Mouse (Mus musculus) intestine, embryonic 15.5 days (tissue): Measurements from ENCODE around the gene Smco1. TPM values are rescaled to one million over a fixed set of nuclear protein-coding genes. Genes with fewer than 3 reads are reported as not detected.

Source experiments
- ATAC-seq: fragments of 200-750 bp; cut with Nextera tagmentation; 2 replicates; pipeline ENCODE4 v1.8.0; 2017; ENCODE audit warnings: moderate TSS enrichment, moderate library complexity
- H3K27ac ChIP-seq: fragments of 300-500 bp; sonication (generic); 2 replicates; pipeline ENCODE4 v1.5.1; 2015; ENCODE audit warnings: mild to moderate bottlenecking, inconsistent platforms
- H3K27me3 ChIP-seq: fragments of 300-500 bp; sonication (generic); replicated peaks from 2 replicates; pipeline ENCODE4 v1.6.1; 2015; ENCODE audit warnings: inconsistent platforms
- H3K36me3 ChIP-seq: fragments of 300-500 bp; sonication (generic); 2 replicates; pipeline ENCODE4 v1.6.1; 2015; ENCODE audit warnings: inconsistent platforms
- H3K4me1 ChIP-seq: fragments of 300-500 bp; sonication (generic); replicated peaks from 2 replicates; pipeline ENCODE4 v1.6.1; 2015; ENCODE audit warnings: inconsistent platforms
- H3K4me2 ChIP-seq: fragments of 300-500 bp; sonication (generic); replicated peaks from 2 replicates; pipeline ENCODE4 v1.6.1; 2015; ENCODE audit warnings: mild to moderate bottlenecking, inconsistent platforms
- H3K4me3 ChIP-seq: fragments of 300-500 bp; sonication (generic); replicated peaks from 2 replicates; pipeline ENCODE4 v1.5.1; 2015; ENCODE audit warnings: inconsistent platforms
- H3K9ac ChIP-seq: fragments of 300-500 bp; sonication (generic); 2 replicates; pipeline ENCODE4 v1.6.1; 2015; ENCODE audit warnings: inconsistent platforms
- H3K9me3 ChIP-seq: fragments of 300-500 bp; sonication (generic); 2 replicates; pipeline ENCODE4 v1.6.1; 2016; ENCODE audit warnings: inconsistent platforms
- WGBS: fragments of 180-500 bp; shearing (Covaris S2); methylation state at CpG from one replicate; pipeline ENCODE4 v1.1.7; 2015; 5-methylcytosine and 5-hydroxymethylcytosine counted together
- microRNA counts: library from miRNA; unstranded; fragments of <30 nt; microRNA quantifications from one replicate; lab custom pipeline; 2016
- polyA plus RNA-seq: library from polyadenylated mRNA; unstranded; fragments of >200 nt; fragmentation: Nextera tagmentation; extraction: Ambion mirVana; gene quantifications from 2 replicates; pipeline ENCODE4 v1.2.1, GENCODE M21; 2015

Gene Smco1
- polyA plus RNA-seq, 1 experiment from 2014 or later, result not detected

DNA sequence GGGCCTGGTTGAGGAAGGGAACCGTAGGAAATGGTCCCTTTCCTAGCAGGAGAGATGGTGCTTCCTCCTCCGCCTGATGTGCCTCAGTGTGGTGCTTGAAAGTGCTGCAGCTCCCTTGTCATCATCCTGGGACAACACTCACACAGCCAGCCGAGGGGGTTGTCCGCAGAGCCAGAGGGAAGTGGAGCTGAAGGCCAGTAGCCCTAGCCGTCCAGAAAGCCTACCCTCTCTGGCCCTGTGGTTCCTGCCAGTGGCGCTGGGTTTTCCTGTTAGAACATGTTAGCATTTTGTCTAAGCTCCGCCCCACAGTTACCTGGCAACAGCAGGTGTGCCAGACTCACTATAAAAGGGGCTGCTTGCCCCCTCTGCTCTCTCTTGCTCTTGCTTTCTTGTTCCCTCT is 52.7 kb downstream of the Smco1 start:
- H3K4me2 ChIP-seq, result peak overlapping the region; percentile 22; the same call in 1 of the 2 replicates
- no peak overlapping the region for H3K4me3 ChIP-seq
- no peaks in the 10 kb centered on the region for H3K27me3 ChIP-seq
- no peak overlapping the region for H3K27ac ChIP-seq
- no peaks in the 10 kb centered on the region for H3K4me1 ChIP-seq
- ATAC-seq, result no peak
- H3K9me3 ChIP-seq, result no peaks in the 10 kb centered on the region
- no peak overlapping the region for H3K9ac ChIP-seq
- no peaks in the 10 kb centered on the region for H3K36me3 ChIP-seq
- 29% methylated on average over 7 of the region's 7 CpGs for WGBS

MicroRNAs encoded within 50 kb of the gene (microRNA counts, 519-probe panel; counts per million panel counts)
- 2,040 counts per million, percentile 47 among the panel's probes with 10 or more counts for microRNA mmu-miR-1946a (lab: Ali Mortazavi, UCI)

Other genes starting within 250 kb of the Smco1 start
- 33.8 and 38.3 TPM in 2 replicates for gene Pak2, start 192.1 kb upstream of the Smco1 start, polyA plus RNA-seq
- gene Pigx, start 171.7 kb upstream of the Smco1 start, polyA plus RNA-seq, result 107 and 109 TPM in 2 replicates
- 27.4 and 29.4 TPM in 2 replicates for gene Cep19, start 171.7 kb upstream of the Smco1 start, polyA plus RNA-seq
- gene Nrros, start 105.9 kb upstream of the Smco1 start, polyA plus RNA-seq, result 13.7 and 13.8 TPM in 2 replicates
- 0.30 and 0.34 TPM in 2 replicates for gene Bex6, start 91.6 kb upstream of the Smco1 start, polyA plus RNA-seq
- 11.4 and 11.5 TPM in 2 replicates for gene Fbxo45, start 24.3 kb upstream of the Smco1 start, polyA plus RNA-seq
- gene Wdr53, start 24.2 kb upstream of the Smco1 start, polyA plus RNA-seq, result 17.5 and 21.0 TPM in 2 replicates
- gene Rnf168, start 6.0 kb downstream of the Smco1 start, polyA plus RNA-seq, result 28.0 and 29.0 TPM in 2 replicates
- gene Ubxn7, start 60.8 kb downstream of the Smco1 start, polyA plus RNA-seq, result 16.2 and 19.8 TPM in 2 replicates
- not detected in 2 replicates for gene Tm4sf19, start 129.0 kb downstream of the Smco1 start, polyA plus RNA-seq
- gene Tctex1d2, start 148.2 kb downstream of the Smco1 start, polyA plus RNA-seq, result 36.7 and 38.6 TPM in 2 replicates
- 63.5 and 65.5 TPM in 2 replicates for gene Pcyt1a, start 159.5 kb downstream of the Smco1 start, polyA plus RNA-seq
- 97.1 and 104 TPM in 2 replicates for gene Slc51a, start 216.4 kb downstream of the Smco1 start, polyA plus RNA-seq
- gene Zdhhc19, start 224.8 kb downstream of the Smco1 start, polyA plus RNA-seq, result 1.1 and 1.2 TPM in 2 replicates